Mouse (Mus musculus): ENCODE results near the gene Dnajc19. TPM values are rescaled to one million over a fixed set of nuclear protein-coding genes. Genes with fewer than 3 reads are reported as not detected.

The Dnajc19 gene
- 192 and 197 TPM in 2 replicates for polyA plus RNA-seq (2015; fragmentation: Nextera tagmentation; extraction: Ambion mirVana)

DNA sequence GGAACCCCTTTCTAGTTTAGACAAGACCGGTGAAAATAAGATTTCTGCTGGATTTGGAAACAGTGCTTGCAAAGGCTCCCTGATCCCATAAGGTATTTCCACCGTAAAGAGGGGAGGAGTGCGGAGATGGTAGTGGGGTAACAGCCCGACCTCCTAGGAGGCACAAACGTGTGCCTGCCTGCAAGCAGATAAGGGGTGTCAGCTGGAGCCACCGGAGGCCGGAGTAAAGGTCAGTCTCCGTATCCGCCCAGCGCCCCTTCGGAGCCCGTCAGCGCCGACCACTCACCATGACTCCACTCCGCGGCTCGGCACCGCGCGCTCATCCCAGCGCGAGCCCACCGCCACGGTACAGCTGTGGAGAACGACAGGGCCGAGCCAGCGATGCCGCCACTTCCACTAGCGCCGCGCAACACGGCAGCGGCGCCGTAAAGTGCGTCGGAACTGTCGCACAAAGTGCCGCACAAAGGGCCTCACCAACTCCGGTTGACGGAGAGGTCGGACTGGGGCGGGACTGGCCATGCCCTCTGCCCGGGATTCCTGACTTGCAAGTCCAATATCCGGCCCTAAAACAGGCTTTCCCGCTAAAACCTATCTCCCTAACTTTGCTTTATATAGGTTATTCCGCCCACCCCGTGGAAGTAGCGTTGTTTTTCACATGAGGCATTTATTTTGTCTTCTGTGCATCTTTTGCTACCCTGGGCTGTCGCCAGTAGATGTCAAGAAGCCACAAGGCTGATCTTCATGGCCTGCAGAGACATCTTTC, at the start of gene Dnajc19:
Dnajc19 (minus strand) TSS at position 422 of the 763 bp plus-strand sequence.
- under 1% methylated on average over 50 of the region's 50 CpGs for WGBS
- ATAC-seq: peak; percentile 97
- Histone ChIP-seq H3K27ac (peak within 1 kb of the TSS; percentile 71), H3K4me3 (replicated peaks) (peak within 1 kb of the TSS; percentile 72), H3K4me1 (replicated peaks) (peaks cover 4% of the 10 kb centered on the region; the same call in 1 of the 2 replicates), H3K27me3 (replicated peaks) (no peaks in the 10 kb centered on the region), H3K9me3 (no peaks in the 10 kb centered on the region), H3K4me2 (replicated peaks) (peak within 1 kb of the TSS; percentile 63), H3K36me3 (no peaks in the 10 kb centered on the region; the same call in 1 of the 2 replicates), H3K9ac (peak within 1 kb of the TSS; percentile 79)

DNA sequence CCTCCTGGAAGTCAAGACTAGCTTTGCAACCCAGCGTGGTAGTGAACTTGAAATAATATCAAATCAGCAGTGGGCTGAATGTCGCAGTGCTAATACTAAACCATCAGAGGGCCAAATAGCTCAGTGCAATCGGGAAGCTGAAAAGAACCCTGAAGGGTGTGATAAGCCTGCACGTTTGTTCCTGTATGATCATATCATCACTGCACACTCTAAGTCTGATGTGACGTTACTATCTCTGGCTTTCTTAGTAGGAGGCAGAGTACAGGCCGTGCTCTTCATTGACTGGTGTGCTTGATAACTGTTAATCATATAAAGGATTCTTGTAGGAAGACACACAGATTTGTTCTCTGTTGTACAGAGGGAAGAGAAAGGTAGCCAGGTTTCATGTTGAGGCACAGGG, 48.8 kb upstream of the Dnajc19 start:
- Histone ChIP-seq H3K27me3 (replicated peaks) (no peaks in the 10 kb centered on the region), H3K9me3 (no peaks in the 10 kb centered on the region), H3K27ac (no peak overlapping the region), H3K4me3 (replicated peaks) (no peak overlapping the region), H3K4me2 (replicated peaks) (no peak overlapping the region), H3K9ac (no peak overlapping the region), H3K36me3 (no peaks in the 10 kb centered on the region), H3K4me1 (replicated peaks) (no peaks in the 10 kb centered on the region)
- ATAC-seq: no peak
- 89% methylated on average over 6 of the region's 6 CpGs for WGBS

DNA sequence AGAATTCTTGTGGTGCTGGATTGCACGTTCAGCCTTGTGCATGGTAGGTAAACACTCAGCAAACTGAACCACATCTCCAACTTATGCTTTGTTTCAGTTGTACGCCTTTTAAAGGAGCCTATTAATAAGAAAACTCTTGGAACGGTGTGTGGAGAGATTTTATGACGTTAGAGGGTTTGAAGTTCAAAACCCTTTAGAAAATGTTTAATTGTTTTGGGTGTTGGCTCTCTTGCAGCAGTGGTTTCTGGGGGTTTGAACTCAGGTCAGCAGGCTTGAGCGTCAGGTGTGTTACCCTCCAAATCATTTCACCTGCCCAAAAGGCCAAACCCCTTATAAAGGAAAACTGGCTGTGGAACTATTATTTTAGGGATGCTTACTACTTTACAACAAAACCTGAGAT, 40.2 kb upstream of the Dnajc19 start:
- Histone ChIP-seq H3K4me1 (replicated peaks) (no peaks in the 10 kb centered on the region), H3K27me3 (replicated peaks) (no peaks in the 10 kb centered on the region), H3K9ac (no peak overlapping the region), H3K4me3 (replicated peaks) (no peak overlapping the region), H3K36me3 (no peaks in the 10 kb centered on the region), H3K9me3 (no peaks in the 10 kb centered on the region), H3K27ac (no peak overlapping the region), H3K4me2 (replicated peaks) (no peak overlapping the region)
- ATAC-seq: 0 out of 2 replicates have a peak, but pooled peaks have one; percentile 43
- 68% methylated on average over 5 of the region's 5 CpGs for WGBS

DNA sequence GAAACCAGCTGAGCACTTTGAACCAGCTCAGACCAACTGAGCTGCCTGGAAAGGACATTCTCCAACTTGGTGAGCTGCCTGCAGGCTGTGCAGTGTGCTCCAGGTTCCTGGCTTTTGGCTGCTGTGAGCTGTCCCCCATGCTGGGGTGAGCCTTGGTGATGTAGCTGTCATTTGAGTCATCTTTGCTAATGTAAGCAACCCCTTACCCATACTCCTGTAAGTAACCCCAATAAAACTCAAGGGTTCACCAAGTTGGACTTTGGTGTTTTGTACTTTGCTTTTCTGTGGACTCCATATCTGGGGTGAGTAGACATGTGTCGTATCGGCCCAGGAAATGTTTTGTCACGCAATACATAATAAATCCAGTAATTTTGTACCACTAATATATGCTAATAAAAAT, 39.7 kb upstream of the Dnajc19 start:
- Histone ChIP-seq H3K36me3 (no peaks in the 10 kb centered on the region), H3K9ac (no peak overlapping the region), H3K4me3 (replicated peaks) (no peak overlapping the region), H3K4me1 (replicated peaks) (no peaks in the 10 kb centered on the region), H3K27ac (no peak overlapping the region), H3K4me2 (replicated peaks) (no peak overlapping the region), H3K9me3 (no peaks in the 10 kb centered on the region), H3K27me3 (replicated peaks) (no peaks in the 10 kb centered on the region)
- 80% methylated on average over 3 of the region's 3 CpGs for WGBS
- ATAC-seq: peak; percentile 74

DNA sequence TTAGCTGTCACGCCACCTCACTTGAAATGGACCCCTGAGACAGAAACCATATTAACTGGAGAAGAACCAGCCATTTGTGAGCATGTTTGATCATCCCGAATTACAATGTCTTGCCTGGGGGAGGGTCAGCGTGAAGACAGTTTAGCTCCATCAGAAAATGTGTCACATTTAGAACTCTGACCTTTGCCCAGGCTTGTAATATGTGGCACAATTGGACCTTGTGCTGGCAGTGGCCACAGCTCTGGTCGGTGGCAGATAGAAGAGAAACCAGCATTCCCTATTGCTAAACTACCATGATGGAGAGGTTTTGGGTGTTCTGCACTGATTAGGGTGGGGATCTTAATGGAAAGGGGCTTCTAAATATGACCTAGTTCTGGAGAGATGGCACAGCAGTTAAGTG, 38.7 kb upstream of the Dnajc19 start:
- whole genome bisulfite sequencing: 70% methylated on average over 4 of the region's 4 CpGs
- H3K36me3 ChIP-seq: no peaks in the 10 kb centered on the region
- H3K27me3 ChIP-seq (replicated peaks): no peaks in the 10 kb centered on the region
- no peak overlapping the region for H3K9ac ChIP-seq
- H3K27ac ChIP-seq: no peak overlapping the region
- no peak for ATAC-seq
- no peaks in the 10 kb centered on the region for H3K9me3 ChIP-seq
- no peak overlapping the region for H3K4me2 ChIP-seq (replicated peaks)
- H3K4me1 ChIP-seq (replicated peaks): no peaks in the 10 kb centered on the region
- no peak overlapping the region for H3K4me3 ChIP-seq (replicated peaks)

DNA sequence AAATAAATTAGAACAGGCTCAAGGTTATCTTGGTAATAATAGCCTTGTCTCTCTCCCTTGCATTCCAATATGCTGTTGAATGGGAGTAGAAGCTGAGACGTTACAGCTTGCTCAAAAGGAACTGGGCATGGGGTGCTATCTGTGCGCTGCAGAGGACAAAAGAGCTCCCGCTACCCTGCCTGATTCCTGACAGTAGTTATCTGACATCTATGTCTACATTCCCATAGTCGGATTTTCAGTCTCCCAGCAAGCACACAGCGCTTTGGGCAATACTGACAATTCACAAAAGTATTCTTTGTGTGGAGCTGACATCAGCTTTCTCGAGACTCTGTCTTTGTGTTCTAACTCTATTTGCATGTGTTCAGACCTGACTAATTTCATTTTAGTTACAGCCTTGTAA, 34.7 kb upstream of the Dnajc19 start:
- Histone ChIP-seq H3K4me1 (replicated peaks) (no peaks in the 10 kb centered on the region), H3K9ac (no peak overlapping the region), H3K4me2 (replicated peaks) (no peak overlapping the region), H3K27ac (no peak overlapping the region), H3K36me3 (no peaks in the 10 kb centered on the region), H3K9me3 (no peaks in the 10 kb centered on the region), H3K4me3 (replicated peaks) (no peak overlapping the region), H3K27me3 (replicated peaks) (no peaks in the 10 kb centered on the region)
- 67% methylated on average over 6 of the region's 6 CpGs for WGBS
- ATAC-seq: no peak

DNA sequence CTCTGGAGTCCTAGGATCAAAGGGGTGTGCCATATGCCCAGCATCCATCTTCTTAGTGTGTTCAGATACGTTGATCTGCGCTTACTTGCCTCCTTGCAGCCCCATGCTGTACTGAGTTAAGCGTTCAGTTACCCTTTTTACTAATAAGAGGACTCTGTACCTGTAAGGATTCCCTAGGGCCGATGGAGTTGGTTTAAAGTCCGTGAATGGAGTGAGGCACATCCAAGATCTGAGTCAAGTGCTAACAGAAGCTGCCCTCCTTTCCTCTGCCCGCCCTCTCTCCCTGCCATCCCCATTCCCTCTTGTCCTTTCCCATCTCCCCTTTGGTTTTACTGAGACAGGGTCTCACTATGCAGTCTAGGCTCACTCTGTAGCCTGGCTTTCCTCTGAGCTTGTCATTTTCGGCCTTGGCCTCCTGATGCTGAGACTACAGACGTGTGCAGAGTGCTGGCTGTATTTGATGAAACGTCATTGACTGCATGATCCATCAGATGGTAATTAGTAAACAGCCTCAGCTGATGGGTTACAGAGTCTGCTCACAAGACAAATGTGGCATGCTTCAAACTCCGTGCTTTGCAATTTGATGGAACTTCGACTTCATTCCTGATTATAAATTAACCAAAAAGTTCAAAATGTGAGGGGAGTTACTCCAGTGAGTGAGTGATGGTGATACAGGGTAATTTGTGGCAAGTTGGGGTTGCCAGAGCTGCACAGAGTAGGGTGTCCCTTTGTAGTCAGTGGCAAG, 31.0 kb upstream of the Dnajc19 start:
- no peak overlapping the region for H3K4me2 ChIP-seq (replicated peaks)
- H3K27me3 ChIP-seq (replicated peaks): no peaks in the 10 kb centered on the region
- no peak overlapping the region for H3K27ac ChIP-seq
- no peaks in the 10 kb centered on the region for H3K9me3 ChIP-seq
- WGBS: 68% methylated on average over 11 of the region's 11 CpGs
- H3K9ac ChIP-seq: no peak overlapping the region
- H3K4me3 ChIP-seq (replicated peaks): no peak overlapping the region
- H3K36me3 ChIP-seq: no peaks in the 10 kb centered on the region
- ATAC-seq: no peak
- H3K4me1 ChIP-seq (replicated peaks): no peaks in the 10 kb centered on the region

DNA sequence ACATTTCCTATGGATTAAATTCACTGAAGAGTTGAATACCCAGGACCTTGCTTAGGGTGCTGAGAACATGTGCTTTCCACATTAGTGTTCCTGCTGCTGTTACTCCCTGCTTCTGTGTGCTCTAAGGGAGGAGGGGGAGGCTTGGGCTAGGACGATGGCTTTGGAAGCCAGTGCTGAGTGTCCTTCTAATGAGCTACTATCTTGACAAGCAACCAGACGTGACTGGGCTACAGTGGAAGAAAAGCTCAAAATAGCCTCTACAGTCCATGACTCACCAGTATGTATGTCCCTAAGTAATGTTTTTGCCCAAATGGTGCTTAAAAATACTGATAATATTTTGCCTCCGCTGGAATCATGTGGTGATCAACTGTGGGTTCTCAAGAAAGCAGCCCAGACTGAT, 26.5 kb upstream of the Dnajc19 start:
- no peaks in the 10 kb centered on the region for H3K9me3 ChIP-seq
- WGBS: 70% methylated on average over 3 of the region's 3 CpGs
- no peaks in the 10 kb centered on the region for H3K36me3 ChIP-seq
- H3K9ac ChIP-seq: no peak overlapping the region
- no peak for ATAC-seq
- H3K4me1 ChIP-seq (replicated peaks): no peaks in the 10 kb centered on the region
- no peak overlapping the region for H3K27ac ChIP-seq
- no peak overlapping the region for H3K4me2 ChIP-seq (replicated peaks)
- H3K27me3 ChIP-seq (replicated peaks): peaks cover 6% of the 10 kb centered on the region; the same call in 1 of the 2 replicates
- H3K4me3 ChIP-seq (replicated peaks): no peak overlapping the region

DNA sequence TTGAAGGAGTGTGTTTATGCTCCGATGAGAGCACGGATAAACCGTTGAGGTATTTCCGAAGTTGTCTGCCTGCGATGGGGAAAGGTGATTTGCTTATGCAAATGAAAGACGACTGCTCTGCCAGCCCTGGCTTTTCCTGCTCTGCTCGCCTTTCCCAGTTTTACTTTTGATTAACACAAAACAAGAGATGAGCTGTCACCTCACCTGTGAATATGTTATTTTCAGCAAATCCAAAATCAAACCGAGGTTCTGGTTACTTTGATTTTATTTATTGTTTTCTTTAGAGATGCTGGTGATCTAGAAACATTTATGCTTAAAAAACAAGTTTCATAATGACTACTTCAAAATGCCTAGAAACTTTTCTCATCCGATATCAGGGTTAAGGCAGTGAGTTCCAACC, 25.3 kb upstream of the Dnajc19 start:
- 12% methylated on average over 9 of the region's 9 CpGs for WGBS
- Histone ChIP-seq H3K36me3 (no peaks in the 10 kb centered on the region), H3K4me3 (replicated peaks) (no peak overlapping the region), H3K27me3 (replicated peaks) (peaks cover 6% of the 10 kb centered on the region; the same call in 1 of the 2 replicates), H3K4me1 (replicated peaks) (no peaks in the 10 kb centered on the region), H3K4me2 (replicated peaks) (peak overlapping the region; percentile 19; the same call in 1 of the 2 replicates), H3K9me3 (no peaks in the 10 kb centered on the region), H3K27ac (no peak overlapping the region), H3K9ac (no peak overlapping the region)
- no peak for ATAC-seq

DNA sequence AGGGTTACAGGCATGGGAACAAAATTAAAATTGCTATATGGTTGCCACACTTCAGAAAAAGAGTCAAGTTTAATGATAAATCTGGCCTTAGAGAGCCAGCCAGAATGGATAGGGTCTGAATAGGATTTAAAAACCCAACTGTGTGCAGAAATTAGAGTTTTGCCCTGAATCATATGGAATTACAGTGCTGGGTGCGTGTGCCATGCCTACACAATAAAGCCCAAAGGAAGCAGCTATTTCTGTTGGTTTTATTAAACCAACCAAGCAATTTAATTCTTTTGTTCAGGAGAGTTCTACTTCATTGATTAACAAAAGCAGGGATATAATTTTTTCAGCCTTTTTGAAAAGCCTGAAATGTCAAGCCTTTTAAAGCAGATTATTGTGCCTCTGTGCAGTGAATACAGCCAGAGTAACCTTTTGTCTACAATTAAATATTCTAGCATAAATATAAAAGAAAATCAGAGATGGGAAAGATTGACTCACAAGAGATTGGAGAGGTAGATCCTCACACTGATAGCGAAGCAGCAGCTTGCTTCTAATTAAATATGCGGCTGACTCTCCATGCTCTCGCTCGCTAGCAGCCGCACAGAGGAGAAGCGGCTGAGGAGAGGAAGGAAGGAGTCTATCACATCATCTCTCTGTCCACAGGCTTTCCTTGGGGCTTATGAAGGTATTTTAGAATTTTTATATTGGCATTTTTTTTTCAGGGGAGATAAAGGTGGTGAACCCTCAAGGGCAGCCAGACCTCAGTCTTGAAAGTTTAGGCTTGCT, 23.0 kb upstream of the Dnajc19 start:
- no peaks in the 10 kb centered on the region for H3K4me1 ChIP-seq (replicated peaks)

DNA sequence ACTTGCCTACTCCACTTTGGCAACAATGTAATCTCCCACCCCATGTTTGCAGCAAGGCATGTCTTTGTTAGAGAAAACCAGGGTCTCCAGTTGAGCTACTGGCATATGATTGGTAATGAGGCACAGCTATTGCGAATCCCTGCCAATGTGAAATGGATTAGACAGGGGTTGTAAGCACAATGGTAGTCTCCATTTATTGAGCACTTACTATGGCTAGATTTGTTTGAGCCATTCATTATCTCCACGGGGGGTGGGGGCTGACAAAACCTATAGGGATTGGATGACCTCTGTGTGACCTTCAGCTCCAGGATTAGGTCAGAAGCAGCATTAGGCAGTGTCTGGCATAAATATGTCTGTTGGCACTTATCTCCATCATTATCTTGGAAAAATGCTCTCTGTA, 21.8 kb upstream of the Dnajc19 start:
- no peak overlapping the region for H3K27ac ChIP-seq
- H3K9me3 ChIP-seq: no peaks in the 10 kb centered on the region
- H3K4me1 ChIP-seq (replicated peaks): no peaks in the 10 kb centered on the region
- H3K4me3 ChIP-seq (replicated peaks): no peak overlapping the region
- H3K4me2 ChIP-seq (replicated peaks): no peak overlapping the region
- no peak for ATAC-seq
- peaks cover 6% of the 10 kb centered on the region; the same call in 1 of the 2 replicates for H3K27me3 ChIP-seq (replicated peaks)
- H3K9ac ChIP-seq: no peak overlapping the region
- no peaks in the 10 kb centered on the region for H3K36me3 ChIP-seq
- 68% methylated on average over 2 of the region's 2 CpGs for WGBS

More for the DNA sequence above, 23.0 kb upstream of the Dnajc19 start:
- no peaks in the 10 kb centered on the region for H3K36me3 ChIP-seq
- ATAC-seq: no peak
- H3K27me3 ChIP-seq (replicated peaks): peaks cover 6% of the 10 kb centered on the region; the same call in 1 of the 2 replicates
- H3K9me3 ChIP-seq: no peaks in the 10 kb centered on the region
- H3K4me3 ChIP-seq (replicated peaks): no peak overlapping the region
- H3K9ac ChIP-seq: no peak overlapping the region
- H3K4me2 ChIP-seq (replicated peaks): no peak overlapping the region
- 48% methylated on average over 7 of the region's 7 CpGs for WGBS
- no peak overlapping the region for H3K27ac ChIP-seq

DNA sequence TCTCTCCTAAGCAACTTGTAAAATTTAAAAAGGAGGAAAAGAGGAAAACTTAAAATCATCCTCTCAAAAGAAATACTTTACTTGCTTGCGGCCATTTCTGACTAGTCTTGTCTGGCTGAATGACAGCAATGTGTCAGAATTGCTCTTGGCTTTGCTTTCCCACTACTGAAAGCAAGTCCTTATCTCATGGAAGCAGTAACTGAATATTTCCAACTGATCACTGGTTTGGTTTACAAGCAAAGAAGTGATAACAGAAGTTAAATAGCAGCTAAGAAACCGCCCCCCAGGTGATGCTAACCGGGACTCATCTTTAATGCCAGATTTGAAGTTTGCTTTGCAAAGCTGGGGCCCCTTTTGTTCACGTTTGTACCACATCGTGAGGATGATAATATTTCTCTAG, 2.5 kb upstream of the Dnajc19 start:
- H3K27ac ChIP-seq: no peak overlapping the region
- H3K36me3 ChIP-seq: no peaks in the 10 kb centered on the region
- no peak for ATAC-seq
- H3K9ac ChIP-seq: no peak overlapping the region
- no peak overlapping the region for H3K4me3 ChIP-seq (replicated peaks)
- peaks cover 4% of the 10 kb centered on the region; the same call in 1 of the 2 replicates for H3K4me1 ChIP-seq (replicated peaks)
- H3K9me3 ChIP-seq: no peaks in the 10 kb centered on the region
- WGBS: 74% methylated on average over 5 of the region's 5 CpGs
- no peak overlapping the region for H3K4me2 ChIP-seq (replicated peaks)
- H3K27me3 ChIP-seq (replicated peaks): no peaks in the 10 kb centered on the region

Data from intestine, embryonic 15.5 days (tissue).